Mouse (Mus musculus): ENCODE measurements at regions not wholly inside any gene's neighbourhood (a gene's known extent, or its start where the extent isn't known, plus 50 kb on each side); places are given as distances from the start of the nearest gene placed in this dataset.

DNA sequence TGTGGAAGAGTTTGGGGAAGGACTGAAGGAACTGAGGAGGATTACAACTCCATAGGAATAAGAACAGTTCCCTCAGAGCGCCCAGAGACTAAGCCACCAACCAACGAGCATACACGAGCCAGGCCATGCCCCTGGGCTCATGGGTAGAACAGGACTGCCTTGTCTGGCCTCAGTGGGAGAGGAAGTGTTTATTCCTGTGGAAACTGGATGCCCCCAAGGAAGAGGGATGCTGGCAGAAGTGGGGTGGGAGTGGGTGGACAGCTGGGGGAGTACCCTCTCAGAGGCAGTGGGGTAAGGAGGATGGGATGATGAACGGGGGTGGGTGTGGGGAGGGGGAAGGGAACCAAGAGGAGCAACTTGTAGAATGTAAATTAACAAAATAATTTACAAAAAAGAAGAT, 86.3 kb upstream of the Rab11fip2 start:
- no peak for DNase-seq (ENCODE audit: extremely low spot score in 1 of 2, low spot score in 2 of 2)
- no peak overlapping the region for H3K27ac ChIP-seq
- TF ChIP-seq CTCF (IDR thresholded peaks at IDR 0.05) = no peak
- no peak overlapping the region for H3K4me3 ChIP-seq
- intact Hi-C loops (cut with DNase I) = no loop called here

DNA sequence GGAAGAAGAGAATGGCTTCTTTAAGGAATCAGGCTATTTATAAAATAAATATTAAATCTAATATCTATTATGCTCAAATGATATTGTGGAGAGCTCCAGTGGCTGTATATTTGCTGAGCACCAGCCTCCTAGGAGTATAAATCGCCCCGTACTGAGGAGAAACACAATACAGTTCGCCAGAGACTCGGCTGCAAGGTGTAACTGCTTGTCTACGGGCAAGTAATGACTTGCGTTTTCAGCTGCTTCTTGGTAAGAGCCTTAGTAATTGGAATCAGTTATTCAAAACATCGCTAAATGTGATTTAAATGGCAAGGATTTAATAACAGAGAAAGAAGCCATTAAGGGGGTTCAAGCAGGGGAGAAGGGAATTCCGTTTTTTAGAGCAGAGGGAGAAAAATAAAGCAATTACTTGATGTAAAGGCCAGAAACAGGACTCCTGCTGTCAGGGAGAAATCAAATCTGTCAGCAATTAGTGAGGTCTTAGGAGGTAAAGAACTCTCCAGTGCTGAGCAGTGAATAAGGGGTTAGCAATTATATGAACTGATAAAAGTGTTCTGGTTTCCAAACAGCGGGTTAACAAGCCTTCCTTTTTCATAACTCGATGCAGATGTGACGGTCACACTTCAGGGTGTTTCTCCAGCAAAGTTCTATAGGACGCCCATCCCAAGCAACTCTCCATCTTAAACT, 72.3 kb upstream of the Rab11fip2 start:
- no peak for DNase-seq (ENCODE audit: extremely low spot score in 1 of 2, low spot score in 2 of 2)
- TF ChIP-seq CTCF (IDR thresholded peaks at IDR 0.05) = no peak
- no peak overlapping the region for H3K27ac ChIP-seq
- intact Hi-C loops (cut with DNase I) = no loop called here
- H3K4me3 ChIP-seq = no peak overlapping the region

DNA sequence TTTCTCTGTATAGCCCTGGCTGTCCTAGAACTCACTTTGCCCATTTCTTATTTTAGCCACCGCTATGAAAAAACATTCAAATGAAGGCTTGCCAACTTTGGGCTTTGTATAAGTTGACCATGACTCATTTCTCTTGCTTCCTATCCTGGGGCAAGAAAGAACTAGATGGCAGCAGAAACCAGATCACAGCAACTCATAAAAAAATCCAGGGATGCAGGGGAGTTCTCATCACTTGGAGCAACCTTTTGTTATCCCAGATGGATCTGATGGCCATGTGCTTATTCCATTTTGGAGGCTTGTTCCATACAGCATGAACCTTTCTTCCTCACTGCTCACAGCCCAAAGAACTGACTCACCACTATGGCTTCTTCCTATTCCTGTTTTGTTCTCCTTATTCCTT, 52.1 kb upstream of the Rab11fip2 start:
- no peak for TF ChIP-seq CTCF (IDR thresholded peaks at IDR 0.05)
- intact Hi-C loops (cut with DNase I) = no loop called here
- no peak for DNase-seq (ENCODE audit: extremely low spot score in 1 of 2, low spot score in 2 of 2)

More for the DNA sequence above, 52.1 kb upstream of the Rab11fip2 start:
- H3K4me3 ChIP-seq = no peak overlapping the region
- no peak overlapping the region for H3K27ac ChIP-seq
